Mouse (Mus musculus): ENCODE results near the gene Ptpn7.

The Ptpn7 gene

DNA sequence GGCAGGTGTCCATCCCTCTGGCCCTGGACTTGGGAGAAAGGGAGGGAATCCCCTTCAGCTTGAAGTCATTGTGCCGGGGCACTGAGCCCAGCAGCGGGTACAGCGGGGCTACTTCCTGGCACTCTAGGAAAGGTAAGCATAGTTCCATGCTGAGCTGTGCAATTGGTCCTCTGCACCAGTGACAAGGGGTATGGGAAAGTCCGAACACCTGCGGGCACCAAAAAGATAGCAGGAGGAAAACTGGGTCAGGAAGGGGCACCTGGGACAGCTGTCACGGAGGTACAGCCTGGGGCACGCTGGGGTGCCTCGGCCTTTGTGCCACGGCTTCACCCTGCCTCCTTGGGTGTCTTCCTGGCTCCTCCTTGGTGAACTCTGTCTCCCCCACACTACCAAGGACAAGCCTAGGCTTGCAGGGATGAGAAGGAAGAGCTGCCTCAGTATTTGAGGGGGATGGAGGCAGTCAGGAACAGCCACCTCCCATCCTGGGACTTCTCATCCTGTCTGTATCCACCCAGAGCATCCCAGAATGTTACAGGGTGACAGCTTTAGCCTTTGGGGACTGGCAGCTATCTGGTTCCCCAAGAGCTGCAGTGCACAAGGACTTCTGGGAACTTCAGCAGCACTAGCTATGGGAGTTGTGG lies 2.8 kb upstream of the Ptpn7 start:
- DNase-seq, result peak; percentile 49 to 64

DNA sequence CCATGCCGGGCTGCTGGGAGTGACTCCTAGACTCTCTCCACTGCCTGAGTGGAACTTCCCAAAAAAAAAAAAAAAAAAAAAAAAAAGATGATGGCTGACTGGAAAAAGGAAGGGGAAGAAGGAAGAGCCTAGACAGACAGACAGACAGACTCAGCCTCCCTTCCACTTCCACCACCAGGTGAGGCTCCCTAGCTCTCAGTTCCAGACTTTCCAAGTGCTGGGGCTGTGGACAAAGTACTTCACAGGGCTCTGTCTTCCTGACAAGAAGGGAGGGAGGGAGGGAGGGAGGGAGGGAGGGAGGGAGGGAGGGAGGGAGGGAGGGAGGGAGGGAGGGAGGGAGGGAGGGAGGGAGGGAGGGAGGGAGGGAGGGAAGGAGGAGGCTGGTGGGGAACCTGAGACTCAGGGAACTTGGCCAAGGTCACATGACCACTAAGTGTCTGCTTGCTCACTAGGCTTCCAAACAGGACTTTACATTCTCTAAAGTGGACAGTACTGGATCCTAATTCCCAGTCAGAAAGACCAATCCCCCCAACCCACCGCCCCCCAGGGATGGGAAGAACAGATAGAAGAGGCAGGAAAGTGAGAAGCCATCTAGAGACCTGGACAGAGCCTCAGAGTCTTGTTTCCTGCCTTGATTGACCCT lies 2.0 kb upstream of the Ptpn7 start:
- DNase-seq, result no peak

DNA sequence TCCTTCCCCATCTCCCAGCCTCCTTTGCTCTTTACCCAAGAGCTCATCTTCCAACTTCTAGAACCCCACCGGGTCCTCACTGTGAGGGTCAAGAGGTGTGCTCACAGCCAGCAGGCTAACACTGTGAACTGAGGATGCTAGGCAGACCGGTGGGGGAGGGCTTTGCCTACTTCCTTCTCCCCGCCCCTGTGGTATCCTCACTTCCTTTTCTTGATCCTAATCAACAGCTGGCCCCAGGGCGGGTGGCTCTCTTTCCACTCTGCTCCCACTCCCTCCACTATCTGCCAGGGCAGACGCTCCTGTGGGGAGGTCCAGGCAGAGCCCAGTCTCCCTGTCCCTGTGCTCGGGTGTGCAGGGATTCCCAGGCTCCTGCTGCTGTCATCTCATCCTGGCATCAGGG lies 1.5 kb upstream of the Ptpn7 start:
- peak; percentile 76 to 85 for DNase-seq

DNA sequence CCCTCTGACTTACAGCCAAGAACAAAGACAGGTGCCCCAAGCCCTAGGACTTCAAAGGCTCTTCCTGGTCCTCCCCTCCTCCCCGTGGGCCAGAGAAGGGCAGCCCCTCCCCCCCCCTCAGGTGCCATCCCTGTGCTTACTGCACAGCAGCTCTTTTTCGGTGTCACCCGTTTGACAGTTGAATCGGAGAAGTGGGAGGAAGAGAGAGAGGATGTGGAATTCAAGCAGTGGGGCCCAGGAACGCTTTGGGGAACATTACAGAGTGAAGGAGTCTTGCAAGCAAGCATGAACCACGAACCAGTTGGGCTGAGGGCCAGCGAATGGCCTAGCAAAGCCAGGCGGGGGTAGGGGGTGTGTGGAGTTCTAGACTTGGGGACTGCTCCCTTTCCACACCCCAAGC lies 940 bp upstream of the Ptpn7 start:
- DNase-seq, result peak; percentile 66 to 70

DNA sequence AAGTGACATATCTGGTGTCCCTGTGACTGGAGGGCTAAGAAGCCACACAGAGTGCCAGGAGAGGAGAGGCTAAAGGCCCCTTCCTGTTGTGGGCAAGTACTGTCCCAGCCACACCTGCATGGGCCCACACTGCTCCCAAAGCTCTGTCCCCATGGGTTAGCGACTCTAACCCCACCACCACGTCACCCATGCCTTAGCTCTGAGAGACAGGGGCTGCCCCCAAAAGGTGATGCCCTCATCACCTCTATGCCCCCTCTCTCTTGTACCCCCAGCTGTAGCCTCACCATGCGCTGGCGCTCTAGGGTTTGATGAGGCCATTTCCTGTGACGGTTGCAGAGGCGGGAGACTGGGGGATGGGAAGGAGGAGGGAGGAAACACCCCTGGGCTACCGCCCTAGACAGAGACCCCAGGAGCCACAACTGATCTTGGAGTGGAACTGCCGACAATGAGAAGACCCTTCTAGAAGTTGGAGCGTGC lies 431 bp downstream of the Ptpn7 start:
- DNase-seq, result peak; percentile 86 to 92

DNA sequence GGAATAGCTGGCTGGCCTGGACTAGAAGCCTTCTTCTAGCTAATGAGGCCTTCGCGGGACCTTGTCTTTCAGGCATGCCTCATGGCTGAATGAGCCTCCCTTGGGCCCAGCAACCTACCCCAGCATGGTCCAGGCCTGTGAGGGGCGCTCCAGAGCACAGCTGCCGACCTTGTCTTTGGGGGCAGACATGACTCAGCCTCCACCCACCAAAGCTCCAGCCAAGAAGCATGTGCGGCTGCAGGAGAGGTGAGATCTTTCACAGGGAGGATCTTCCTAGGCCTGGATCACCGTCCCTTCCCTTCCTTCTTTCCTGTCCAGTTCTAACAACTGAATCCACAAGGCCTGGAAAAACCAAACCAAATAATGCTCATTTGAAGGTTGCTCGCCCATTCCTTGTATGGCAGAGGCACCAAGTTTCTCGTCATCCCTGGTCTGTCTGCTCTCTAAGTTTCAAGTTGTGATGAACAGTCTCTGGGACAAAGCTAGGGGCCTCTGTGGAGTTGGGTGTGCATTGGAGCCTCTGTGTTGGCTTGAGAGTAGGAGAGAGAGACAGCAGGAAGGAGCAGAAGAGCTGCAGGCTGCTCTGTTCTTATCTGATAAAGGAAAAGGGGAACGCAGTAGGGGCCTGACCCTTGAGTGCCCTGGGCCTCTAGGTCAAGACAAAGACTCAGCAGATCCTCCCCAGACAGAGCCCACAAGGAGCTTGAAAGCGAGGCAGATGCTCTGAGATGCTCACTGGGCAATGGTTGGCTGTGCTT lies 1.4 kb downstream of the Ptpn7 start:
- DNase-seq, result peak; percentile 73 to 82

DNA sequence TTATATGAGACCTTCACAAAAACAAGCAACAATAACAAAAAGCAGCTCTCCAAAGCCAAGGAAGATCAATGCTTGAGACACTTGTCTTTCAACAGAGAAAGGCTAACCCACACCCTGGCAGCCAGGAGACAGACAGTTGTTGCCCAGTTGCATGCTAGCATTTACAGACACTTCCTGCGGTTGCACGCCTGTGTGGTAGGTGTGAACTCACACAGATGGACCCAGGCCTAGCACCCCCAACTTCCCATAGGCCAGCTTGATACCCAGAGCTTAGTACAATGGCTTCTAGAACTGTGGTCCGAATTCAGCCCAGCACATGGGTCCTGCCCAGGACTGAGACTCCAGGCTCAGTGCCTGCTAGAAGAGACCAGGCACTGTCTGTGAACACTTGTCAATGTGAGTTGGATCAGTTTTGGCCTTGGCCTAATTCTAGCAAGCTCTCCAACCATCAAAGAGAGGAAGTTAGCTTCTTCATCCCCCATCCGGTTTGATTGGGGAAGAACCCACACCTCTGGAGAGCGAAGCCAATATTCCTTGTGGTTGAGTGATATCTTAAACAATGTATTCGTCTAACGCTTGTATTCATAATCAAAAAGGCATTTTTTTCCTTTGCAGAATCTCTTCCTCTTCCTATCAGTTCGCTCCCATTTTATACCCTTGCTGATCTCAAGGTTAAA lies 2.7 kb downstream of the Ptpn7 start:
- DNase-seq, result no peak

DNA sequence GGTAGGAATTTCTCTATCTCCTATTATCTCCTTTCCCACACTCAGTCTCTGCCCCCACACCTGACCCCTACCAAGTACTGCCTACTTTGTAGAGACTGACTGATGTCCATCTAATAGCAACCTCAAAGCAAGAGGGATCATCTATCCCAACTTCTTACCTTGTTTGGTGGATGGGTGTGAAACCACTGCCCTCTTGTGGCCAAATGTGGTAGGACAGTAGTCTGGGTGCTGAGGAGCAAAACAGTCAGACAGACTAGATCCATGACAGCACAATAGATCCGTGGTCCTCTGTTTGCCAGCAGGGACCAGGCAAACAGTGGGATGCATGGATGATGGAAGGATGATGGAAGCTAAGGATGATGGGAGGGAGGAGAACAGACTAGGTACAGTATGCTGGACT lies 4.0 kb downstream of the Ptpn7 start:
- peak; percentile 67 to 70 for DNase-seq

DNA sequence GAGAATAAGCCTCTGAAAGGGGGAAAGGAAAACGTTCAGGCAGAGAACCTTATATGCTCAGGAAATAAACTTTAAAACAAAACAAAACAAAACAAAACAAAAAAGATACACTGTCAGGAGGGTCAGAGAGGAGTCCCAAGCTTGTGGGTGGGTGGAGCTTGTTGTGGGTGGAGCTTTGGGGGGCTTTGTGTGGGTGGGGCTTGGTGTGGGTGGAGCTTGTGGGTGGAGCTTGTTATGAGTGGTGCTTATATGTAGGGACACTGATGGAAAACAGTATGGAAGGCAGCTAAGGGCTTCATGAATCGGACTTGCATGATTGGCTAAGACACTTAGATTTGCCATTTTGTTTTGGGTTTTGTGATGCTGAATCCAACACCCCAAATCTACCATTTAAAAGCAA lies 7.4 kb downstream of the Ptpn7 start:
- peak in 1 of 2 experiments; percentile 36 for DNase-seq

DNA sequence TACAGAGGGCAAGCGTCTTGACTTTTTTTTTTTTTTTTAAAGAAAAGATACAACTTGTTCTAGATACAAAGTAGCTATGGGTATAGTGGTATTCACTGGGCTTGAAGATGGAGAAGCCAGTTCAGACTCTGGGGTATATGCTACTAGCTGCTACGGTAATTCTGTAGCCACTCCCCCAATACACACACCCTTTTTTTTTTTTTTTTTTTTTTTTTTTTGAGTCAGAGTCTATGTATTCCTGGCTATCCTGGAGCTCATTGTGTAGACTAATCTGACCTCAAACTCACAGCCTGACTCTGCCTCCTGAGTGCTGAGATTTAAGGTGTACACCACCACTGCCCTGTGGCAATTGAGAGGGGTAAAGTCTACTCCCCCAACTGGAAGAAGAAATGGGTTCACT lies 10.0 kb downstream of the Ptpn7 start:
- no peak for DNase-seq

DNA sequence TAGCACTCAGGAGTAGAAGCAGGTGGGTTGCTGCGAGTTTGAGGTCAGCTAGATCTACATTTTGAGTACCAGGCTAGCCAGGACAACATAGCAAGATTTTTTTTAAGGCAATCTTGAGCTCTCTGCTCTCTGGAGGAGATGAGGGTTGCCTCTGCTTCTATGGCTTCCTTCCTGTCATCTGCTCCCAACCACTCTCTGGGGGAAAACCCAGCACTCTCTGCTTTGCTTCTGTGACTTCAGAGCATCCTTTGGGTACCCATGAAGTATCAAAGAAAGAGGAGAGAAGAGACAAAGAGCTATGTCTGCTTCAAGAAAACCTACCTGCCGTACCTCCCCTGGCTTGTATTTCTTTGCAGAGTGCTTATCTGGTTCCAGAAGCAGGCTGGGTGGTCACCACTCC lies 11.4 kb downstream of the Ptpn7 start:
- no peak for DNase-seq

DNA sequence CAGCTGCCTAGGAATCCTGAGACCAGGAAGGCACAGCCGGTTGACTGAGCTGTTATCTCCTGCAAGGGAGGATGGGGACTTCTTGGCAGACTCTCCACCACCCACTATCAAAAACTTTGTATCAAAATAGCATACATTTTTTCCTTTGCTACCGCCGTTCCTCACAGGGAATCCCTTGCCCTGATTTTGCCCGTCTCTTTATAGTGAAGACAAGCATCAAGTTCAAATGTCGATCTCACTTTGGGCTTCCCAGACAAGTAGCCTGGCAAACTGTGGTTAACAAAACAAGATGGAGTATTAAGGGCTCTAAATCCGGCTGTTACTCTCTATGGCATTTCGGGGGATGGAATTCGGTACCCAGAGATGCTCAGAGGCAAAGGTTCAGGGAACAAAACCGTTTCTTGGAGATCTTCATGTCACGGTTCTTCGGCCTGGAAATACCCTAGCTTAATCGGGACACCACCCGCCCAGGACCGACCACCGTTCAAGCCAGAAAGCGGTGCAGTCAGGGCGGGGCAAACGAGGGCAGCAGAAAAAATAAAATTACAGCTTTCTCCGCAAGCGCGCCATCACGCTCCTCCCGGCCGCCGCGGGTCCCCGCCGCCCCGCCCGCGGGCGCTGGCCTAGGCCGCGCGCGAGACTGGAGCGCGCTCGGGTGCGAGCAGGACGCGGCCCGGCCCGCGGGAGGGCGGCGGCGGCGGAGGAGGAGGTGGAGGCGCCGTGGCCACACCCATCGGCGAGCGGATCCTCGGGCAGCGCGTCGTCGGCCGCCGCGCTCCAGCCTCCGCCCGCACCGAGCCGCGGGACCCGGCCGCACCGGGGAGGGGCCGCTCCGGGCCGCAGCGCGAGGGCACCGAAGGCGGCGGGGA lies 13.8 kb downstream of the Ptpn7 start, which contains the start of gene Arl8a:
Arl8a (plus strand) TSS at position 748 of the 869 bp plus-strand sequence.
- peak; percentile 84 to 88 for DNase-seq

DNA sequence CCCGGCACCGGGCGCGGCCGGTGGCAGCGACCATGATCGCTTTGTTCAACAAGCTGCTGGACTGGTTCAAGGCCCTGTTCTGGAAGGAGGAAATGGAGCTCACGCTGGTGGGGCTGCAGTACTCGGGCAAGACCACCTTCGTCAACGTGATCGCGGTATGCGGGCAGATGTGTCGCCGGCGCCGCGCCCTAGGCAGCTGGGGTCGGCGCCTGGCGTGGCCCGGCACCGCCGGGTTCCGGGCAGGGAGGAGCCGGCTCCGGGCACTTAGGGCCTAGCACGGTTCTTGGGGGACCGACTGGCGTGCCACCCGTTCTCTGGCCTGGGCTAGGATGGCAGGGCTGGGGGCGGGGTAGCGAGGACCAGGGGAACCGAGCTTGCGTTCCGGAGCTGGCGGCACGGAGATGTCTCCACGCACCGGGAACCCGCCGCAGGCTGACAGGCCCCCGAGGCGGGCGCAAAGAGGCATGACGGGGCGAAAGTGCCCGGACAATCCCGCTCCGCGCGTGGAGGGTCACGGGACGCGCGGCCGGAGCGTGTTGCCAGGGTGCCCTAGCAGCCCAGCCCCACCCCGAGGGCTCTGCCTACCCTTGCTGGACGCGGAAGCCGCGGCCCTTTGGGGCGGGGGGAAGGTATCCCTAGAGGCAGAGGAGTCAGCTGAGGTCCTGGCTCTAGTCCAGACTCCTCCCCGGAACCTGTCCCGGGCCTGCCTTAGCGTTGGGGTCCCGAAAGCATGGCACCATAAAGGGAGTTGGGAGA lies 14.6 kb downstream of the Ptpn7 start:
- DNase-seq, result peak; percentile 54 to 70

DNA sequence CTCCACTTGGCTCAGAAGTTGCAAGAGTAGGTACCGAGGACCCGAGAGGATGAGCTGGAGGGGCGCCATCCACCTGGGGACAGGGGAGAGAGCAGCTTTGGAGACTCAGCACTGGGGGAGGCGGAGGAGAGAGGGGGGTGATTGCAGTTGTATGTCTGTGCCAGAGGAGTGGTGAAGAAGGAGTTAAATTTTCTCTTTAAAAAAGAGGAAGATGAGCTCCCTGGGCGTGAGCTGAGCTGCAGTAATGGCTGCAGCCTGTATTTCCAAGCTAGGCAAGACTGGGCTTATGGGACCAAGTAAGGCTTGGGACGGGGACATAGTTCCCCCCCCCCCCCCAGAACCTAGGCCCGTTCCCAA lies 15.2 kb downstream of the Ptpn7 start:
- no peak for DNase-seq

DNA sequence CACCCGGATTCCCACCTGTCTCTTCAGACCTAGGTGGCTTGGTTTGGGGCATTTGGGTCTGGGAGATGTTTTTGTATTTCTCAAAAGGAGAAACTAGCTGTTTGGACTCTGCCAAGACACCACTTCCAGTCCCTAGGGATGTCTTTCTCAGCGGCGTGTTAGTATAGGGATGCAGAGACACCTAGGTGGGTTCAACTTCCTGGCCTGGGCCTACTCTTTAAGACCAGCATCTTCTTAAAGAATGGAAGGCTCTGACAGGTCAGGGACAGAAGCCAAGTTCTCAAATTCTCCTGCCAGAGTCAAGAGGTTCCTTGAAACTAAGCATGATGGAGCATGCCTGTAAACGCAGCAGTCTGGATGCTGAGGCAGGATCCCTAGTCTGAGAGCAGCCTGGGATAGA lies 16.0 kb downstream of the Ptpn7 start:
- DNase-seq, result no peak

DNA sequence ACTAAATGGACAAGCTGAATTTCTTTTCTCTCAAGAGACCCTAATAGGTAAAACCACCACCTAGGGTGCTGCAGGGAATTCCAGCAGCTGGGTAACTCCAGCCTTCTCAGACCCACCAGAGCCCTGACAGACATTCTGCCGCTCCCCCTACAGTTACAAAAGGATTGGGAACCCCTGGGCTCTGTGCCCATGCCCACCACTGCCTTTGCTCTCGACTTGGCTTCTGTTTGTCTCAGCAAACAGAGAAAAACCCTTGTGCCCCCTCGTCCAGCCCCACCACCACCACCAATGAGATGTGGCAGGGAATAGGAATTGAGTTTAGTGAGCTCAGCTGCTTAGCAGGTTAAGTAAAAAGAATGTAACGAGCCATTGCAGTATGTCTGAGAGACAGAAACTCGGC lies 16.5 kb downstream of the Ptpn7 start:
- DNase-seq, result no peak

DNA sequence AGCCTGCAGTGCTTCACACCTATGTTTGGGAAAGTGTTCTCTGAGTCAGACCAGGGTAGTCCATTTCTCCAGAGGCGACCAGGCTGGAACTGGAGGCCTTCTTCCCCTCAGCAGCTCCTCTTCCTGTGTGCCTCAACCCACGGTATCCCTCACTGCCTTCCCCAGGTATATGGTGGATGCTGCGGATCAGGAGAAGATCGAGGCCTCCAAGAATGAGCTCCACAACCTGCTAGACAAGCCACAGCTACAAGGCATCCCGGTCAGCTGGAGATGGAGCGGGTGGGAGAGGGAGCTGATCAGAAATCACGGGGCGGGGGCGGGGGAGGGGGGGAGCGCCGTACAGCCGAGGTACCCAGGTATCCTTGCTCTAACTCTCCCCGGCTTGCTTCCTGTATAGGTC lies 21.5 kb downstream of the Ptpn7 start:
- DNase-seq, result no peak

DNA sequence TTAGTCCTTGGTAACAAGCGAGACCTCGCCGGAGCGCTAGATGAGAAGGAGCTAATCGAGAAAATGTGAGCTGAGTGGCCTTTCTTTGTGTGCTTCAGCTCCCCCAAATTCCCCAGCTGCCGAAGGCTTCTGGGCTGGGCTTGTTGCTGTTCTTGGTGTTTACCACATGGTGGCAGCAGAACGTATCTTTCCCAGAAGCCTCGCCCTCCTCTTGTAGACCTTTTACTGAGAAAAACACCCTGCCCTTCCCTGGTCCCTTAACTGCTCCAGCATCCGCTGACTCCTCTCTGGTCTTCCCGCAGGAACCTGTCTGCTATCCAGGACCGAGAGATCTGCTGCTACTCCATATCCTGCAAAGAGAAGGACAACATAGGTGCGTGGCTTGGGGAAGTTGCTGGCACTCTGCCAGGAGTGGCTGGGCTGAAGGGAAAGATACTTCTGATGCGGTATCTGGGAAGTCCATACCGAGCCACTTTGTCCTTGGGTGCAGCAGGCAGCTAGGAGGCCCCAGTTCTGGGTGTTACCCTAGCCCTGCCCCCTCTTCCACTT lies 22.0 kb downstream of the Ptpn7 start:
- DNase-seq, result peak; percentile 56 to 58

DNA sequence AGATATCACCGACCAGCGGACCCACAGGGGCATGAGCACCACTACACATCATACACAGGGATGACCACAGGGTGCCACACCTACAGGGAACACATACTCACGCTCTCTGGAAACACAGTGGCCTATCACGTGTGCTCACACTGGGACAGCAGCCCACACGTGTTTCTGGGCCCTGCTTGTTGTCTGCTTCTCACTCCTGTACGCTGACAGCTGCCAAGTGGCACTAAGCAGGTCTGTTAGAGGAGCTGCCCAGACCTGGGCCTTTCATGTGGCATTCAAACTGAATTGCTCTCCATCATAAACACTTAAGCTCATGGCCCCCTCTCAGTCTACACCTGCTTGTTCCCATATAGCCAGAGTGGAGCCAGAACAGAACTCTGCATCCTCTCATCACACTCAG lies 23.8 kb downstream of the Ptpn7 start:
- DNase-seq, result no peak

DNA sequence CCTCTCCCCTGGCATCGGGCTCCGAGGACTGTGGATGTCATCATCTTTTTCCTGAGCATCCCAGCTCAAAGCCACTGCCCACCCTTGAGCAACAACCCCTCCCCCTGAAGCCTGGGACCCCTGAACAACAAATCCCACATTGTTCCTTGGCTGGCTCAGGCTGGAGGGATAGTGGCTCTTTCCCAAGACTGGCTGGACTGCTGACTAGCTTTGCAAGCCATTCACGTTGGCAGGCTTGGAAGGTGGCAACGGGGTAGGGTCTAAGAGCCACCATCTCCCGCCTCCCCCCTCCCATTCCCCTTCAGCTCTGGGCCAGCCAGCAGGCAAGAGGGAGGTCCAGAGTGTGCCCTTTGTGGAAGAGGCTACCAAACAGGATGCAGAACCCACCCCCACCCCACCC lies 26.1 kb downstream of the Ptpn7 start:
- DNase-seq, result no peak

DNA sequence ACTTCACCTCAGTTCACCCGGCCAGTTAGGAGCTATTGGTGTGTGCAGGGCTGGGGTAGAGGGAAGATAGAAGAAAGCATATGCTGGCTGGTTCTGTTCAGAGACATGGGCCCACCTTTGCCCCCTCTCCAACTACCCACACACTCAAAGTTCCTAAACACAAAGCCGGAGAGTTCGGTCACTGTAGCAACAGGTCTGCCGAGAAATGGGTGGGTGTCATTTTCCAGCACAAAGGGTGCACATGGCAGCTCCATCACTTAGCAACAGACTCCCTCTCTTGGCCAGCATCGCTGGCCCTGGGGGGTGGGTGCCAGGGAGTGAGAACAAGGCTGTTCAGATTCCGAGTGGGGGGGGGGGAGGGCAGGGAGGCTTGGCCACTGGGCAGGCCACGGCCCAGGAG lies 26.6 kb downstream of the Ptpn7 start:
- no peak for DNase-seq

Data from thymus, postnatal 36 days (tissue).